Mouse (Mus musculus): Measurements from ENCODE around the gene 2200002D01Rik. TPM values are rescaled to one million over a fixed set of nuclear protein-coding genes. Genes with fewer than 3 reads are reported as not detected.
"Not testable (repeated sequence)": the region's sequence is repeated elsewhere in the genome, so short reads cannot be mapped to it uniquely, and the experiment has no call there.

2200002D01Rik gene
- polyA plus RNA-seq, 1 experiment = 7.9 TPM

- WGBS = 35% methylated on average over 26 of the region's 26 CpGs
- no peak for DNase-seq
- no peak for TF ChIP-seq CTCF (IDR thresholded peaks at IDR 0.05; ENCODE audit: insufficient read depth, low read length)
- TF ChIP-seq POLR2A (IDR thresholded peaks at IDR 0.05; ENCODE audit: borderline replicate concordance, extremely low read depth, low read depth, low read length) = no peak
- 0 out of 2 replicates have a peak, but pooled peaks cover 4% of the 10 kb centered on the region for H3K4me1 ChIP-seq (ENCODE audit: control insufficient read depth, insufficient read depth, low read length)
- H3K4me3 ChIP-seq (replicated peaks; ENCODE audit: extremely low read depth, low read depth, low read length) = peak overlapping the region; percentile 64
Observed at GRCm38 (mm10) chr7:29212199-29212765, 36.0 kb downstream of the 2200002D01Rik start.

- peak; percentile 69; the same call in 1 of the 2 replicates for TF ChIP-seq POLR2A (IDR thresholded peaks at IDR 0.05; ENCODE audit: borderline replicate concordance, extremely low read depth, low read depth, low read length)
- no peak for TF ChIP-seq CTCF (IDR thresholded peaks at IDR 0.05; ENCODE audit: insufficient read depth, low read length)
- DNase-seq = peak; percentile 90
- WGBS = 5% methylated on average over 34 of the region's 34 CpGs
- H3K4me3 ChIP-seq (replicated peaks; ENCODE audit: extremely low read depth, low read depth, low read length) = peak overlapping the region; percentile 64
- 0 out of 2 replicates have a peak, but pooled peaks cover 4% of the 10 kb centered on the region for H3K4me1 ChIP-seq (ENCODE audit: control insufficient read depth, insufficient read depth, low read length)
Observed at GRCm38 (mm10) chr7:29211415-29212198, 36.7 kb downstream of the 2200002D01Rik start.

- H3K4me1 ChIP-seq (ENCODE audit: control insufficient read depth, insufficient read depth, low read length) = not testable (repeated sequence)
- WGBS = 11% methylated on average over 14 of the region's 15 CpGs
- peak overlapping the region; percentile 64 for H3K4me3 ChIP-seq (replicated peaks; ENCODE audit: extremely low read depth, low read depth, low read length)
- peak; percentile 47 for DNase-seq
Observed at GRCm38 (mm10) chr7:29211013-29211412, 37.3 kb downstream of the 2200002D01Rik start.

- TF ChIP-seq CTCF (IDR thresholded peaks at IDR 0.05; ENCODE audit: insufficient read depth, low read length) (no peak), POLR2A (IDR thresholded peaks at IDR 0.05; ENCODE audit: borderline replicate concordance, extremely low read depth, low read depth, low read length) (no peak)
- no peak for DNase-seq
- WGBS = 70% methylated on average over 6 of the region's 6 CpGs
- no peak overlapping the region for H3K4me3 ChIP-seq (replicated peaks; ENCODE audit: extremely low read depth, low read depth, low read length)
- H3K4me1 ChIP-seq (ENCODE audit: control insufficient read depth, insufficient read depth, low read length) = no peaks in the 10 kb centered on the region
Observed at GRCm38 (mm10) chr7:29202577-29202976, 45.7 kb downstream of the 2200002D01Rik start.

Other genes with a start within 250 kb of the 2200002D01Rik start
- 0.10 and 10.9 TPM in 2 replicates for gene Ryr1, start 123.3 kb downstream of the 2200002D01Rik start, polyA plus RNA-seq (2012; rRNA removed)
- 15.0 and 19.7 TPM in 2 replicates for gene Rasgrp4, start 113.6 kb downstream of the 2200002D01Rik start, polyA plus RNA-seq (2012; rRNA removed)
- gene Fam98c, start 92.2 kb downstream of the 2200002D01Rik start, polyA plus RNA-seq (2012; rRNA removed) = 46.0 and 47.7 TPM in 2 replicates
- gene Ggn, start 78.3 kb downstream of the 2200002D01Rik start, polyA plus RNA-seq (2012; rRNA removed) = 1.5 and 1.9 TPM in 2 replicates
- 3.9 and 5.8 TPM in 2 replicates for gene Spred3, start 78.1 kb downstream of the 2200002D01Rik start, polyA plus RNA-seq (2012; rRNA removed)
- 93.5 and 165 TPM in 2 replicates for gene Psmd8, start 67.8 kb downstream of the 2200002D01Rik start, polyA plus RNA-seq (2012; rRNA removed)
- 3.4 and 3.9 TPM in 2 replicates for gene Catsperg1, start 34.4 kb downstream of the 2200002D01Rik start, polyA plus RNA-seq (2012; rRNA removed)
- 30.6 and 41.5 TPM in 2 replicates for gene Kcnk6, start 16.0 kb downstream of the 2200002D01Rik start, polyA plus RNA-seq (2012; rRNA removed)
- 182 and 190 TPM in 2 replicates for gene Yif1b, start 10.1 kb downstream of the 2200002D01Rik start, polyA plus RNA-seq (2012; rRNA removed)
- gene Spint2, start 33.4 kb upstream of the 2200002D01Rik start, polyA plus RNA-seq (2012; rRNA removed) = 317 and 391 TPM in 2 replicates
- gene Ppp1r14a, start 40.8 kb upstream of the 2200002D01Rik start, polyA plus RNA-seq (2012; rRNA removed) = 242 and 329 TPM in 2 replicates
- gene Dpf1, start 55.5 kb upstream of the 2200002D01Rik start, polyA plus RNA-seq (2012; rRNA removed) = 1.7 and 4.0 TPM in 2 replicates

Data from lung, adult 2 months (tissue).